Mouse (Mus musculus) heart, postnatal 25 days (tissue): Measurements from ENCODE around the gene Pigyl. TPM values are rescaled to one million over a fixed set of nuclear protein-coding genes. Genes with fewer than 3 reads are reported as not detected.
"Not testable (repeated sequence)": the region's sequence is repeated elsewhere in the genome, so short reads cannot be mapped to it uniquely, and the experiment has no call there.

Source experiments
- DNase-seq: peaks from one replicate; pipeline ENCODE4 v3.0.0; 2022; ENCODE audit warnings: low spot score
- intact Hi-C: fragments of 180-260 bp; cut with DNase I; formaldehyde crosslinking; loops from one replicate; pipeline ENCODE4 v1.15.1; 2025
- total RNA-seq, 2 experiments: library from RNA; stranded (reverse); gene quantifications; 2 replicates each; pipeline ENCODE4 v1.2.3; 2021

The Pigyl gene
- total RNA-seq, 2 experiments from 2014 or later, result 50.3 to 52.6 TPM

GRCm38 (mm10) chr9:22136765-22137547 is 19.7 kb upstream of the Pigyl start:
- intact Hi-C loops, result no loop called here
- no peak for DNase-seq

- DNase-seq, result no peak
- intact Hi-C loops, result no loop called here
Measured at GRCm38 (mm10) chr9:22138480-22138879, 18.2 kb upstream of the Pigyl start.

DNA sequence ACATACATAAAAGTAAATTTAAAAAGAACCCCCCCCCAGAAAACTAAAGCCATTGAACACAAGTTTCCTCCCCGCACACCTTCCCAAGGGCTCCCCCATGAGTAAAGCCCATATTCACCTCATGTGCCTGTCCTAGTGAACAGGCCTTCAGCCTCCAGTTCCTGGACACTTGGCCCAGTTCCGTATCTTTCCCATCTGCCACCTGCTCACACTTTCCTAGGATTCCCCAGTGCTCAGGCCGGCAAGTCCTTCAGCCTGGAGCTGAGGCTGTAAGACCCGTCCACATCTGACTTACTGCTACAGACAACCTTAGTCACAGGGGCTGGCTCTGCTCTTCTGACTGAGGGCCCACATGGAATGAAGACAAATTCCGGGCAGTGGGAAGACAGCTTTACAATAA is 16.9 kb upstream of the Pigyl start:
- no peak for DNase-seq
- intact Hi-C loops, result loop anchor here (5.0 kb wide), 1 partner anchor 162 kb away; no protein-coding TSS in a partner anchor

DNA sequence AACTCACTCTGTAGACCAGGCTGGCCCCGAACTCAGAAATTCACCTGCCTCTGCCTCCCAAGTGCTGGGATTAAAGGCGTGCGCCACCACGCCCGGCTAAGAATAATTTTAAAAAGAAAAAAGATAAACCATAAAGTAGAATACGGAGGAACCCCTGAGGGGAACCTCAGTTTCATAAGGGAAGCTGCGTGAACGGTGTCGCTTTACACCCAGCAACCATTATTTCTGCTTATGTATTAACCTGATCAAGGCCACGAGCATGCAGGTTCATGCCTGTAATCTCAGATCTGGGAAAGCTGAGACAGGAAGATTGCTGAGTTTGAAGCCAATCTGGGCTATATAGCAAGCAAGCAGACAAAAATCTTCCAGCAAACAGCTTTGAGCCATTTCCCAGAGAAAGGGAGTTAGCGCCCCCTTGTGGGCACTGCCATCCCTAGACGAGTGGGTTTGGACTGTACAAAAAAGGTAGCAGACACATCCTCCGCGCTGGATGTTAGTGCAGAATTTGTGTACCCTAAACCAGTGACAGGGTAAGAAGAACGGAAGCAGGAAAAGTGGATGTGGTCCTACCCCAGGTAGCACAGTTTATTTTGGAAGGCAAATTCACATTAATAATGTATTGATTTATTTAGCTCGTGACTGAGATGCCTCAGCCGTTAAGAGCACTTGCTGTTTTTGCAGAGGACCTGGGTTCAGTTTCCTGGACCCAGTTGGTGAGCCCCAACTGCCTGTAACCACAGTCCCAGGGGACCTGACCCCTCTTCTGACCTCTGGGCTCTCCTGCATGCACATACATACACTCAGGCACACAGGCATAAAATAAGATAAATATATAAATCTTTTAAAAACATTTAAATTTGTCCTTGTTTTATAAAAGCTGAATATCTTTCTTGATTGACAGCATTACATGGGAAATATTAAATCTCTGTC is 13.3 kb upstream of the Pigyl start:
- DNase-seq, result no peak
- intact Hi-C loops, result loop anchor here (1.0 to 5.0 kb wide), 3 partner anchors 47 to 166 kb away; no protein-coding TSS in a partner anchor

DNA sequence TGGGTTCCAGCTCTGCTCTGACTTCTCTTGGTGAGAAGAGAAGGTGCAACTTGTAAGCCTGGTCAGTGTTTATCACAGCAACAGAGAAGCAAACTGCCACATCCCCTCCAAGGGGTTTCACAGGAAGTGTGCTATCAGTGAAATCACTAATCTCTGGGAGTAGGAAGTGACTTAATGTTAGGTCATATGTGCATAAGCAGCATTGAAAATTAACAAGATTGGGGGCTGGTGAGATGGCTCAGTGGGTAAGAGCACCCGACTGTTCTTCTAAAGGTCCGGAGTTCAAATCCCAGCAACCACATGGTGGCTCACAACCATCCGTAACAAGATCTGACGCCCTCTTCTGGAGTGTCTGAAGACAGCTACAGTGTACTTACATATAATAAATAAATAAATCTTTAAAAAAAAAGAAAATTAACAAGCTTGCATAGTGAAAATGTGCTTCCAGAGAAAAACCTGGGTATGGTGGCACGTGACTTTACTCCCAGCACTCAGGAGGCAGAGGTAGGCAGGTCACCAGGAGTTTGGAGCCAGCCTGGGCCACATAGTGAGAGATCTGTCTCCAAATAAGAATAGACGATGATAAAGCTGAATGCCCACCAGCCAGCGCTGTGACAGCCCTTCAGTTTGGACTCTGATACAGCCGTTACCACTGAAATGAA is 12.2 kb upstream of the Pigyl start:
- intact Hi-C loops, result loop anchor here (5.0 kb wide), 1 partner anchor 167 kb away; no protein-coding TSS in a partner anchor
- DNase-seq, result no peak

DNA sequence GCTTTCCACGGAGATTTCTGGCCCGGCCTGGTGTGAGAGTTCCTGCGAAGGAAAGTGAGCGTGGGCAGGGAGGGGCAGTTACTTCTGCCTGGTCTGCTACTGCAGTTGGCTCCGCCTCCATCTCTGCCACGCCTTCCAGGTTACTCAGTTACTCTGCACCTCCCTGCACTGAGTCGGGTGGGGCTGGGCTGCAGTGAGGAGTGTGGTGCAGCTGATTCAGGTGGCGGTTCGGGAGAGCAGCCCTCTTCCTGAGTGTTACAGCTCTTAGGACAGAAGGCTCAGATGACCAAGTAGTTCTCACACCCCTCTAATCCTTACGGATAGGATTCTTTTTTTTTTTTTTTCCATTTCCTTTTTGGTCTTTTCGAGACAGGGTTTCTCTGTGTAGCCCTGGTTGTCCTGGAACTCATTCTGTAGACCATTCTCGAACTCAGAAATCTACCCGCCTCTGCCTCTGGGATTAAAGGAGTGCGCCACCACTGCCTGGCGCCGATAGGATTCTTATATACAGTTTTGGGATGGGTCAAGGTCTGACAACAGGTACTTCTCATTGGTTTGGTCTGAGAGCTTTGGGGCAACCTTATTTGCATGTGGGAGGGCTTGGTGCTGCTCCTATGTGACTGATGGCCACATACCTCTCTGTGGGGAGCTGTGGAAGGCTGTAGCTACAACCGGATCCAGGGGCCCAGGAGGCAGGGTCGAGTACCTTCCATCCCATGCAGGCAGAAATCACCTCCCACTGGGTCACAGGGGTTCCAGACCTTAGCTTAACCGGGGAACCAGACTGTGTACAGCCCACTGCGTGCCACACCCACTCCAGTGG is 7.0 kb upstream of the Pigyl start:
- no peak for DNase-seq
- intact Hi-C loops, result no loop called here

GRCm38 (mm10) chr9:22150249-22150693 is 6.4 kb upstream of the Pigyl start:
- intact Hi-C loops, DNase-seq: not testable (repeated sequence)

GRCm38 (mm10) chr9:22150946-22151345 is 5.7 kb upstream of the Pigyl start:
- no peak for DNase-seq
- intact Hi-C loops, result no loop called here

- DNase-seq, result no peak
Measured at GRCm38 (mm10) chr9:22153810-22154209, 2.8 kb upstream of the Pigyl start.

DNA sequence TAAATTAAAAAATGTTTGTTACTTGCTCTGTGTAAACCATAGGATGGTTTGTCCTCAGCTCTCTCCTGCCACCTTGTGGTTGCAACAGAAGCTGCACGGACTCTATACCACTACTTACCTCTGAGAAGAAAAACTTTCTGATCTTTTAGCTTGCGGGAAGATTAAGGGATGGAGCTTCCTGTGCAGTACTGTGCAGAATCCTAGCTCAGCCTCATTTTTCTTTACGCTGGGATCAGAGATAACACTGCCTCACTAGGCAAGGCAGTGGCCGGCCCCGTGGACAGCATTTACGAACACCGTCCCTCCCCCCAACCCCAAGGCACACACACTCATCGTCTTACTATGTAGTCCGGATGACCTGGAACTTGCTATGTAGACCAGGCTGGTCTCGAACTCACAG is 1.0 kb upstream of the Pigyl start:
- DNase-seq, result no peak
- intact Hi-C loops, result loop anchor here (5.0 kb wide), 2 partner anchors 72 to 257 kb away; partner anchors contain the start of genes 9530077C05Rik and Zfp809

More at GRCm38 (mm10) chr9:22153810-22154209, 2.8 kb upstream of the Pigyl start:
- intact Hi-C loops, result no loop called here

GRCm38 (mm10) chr9:22157516-22158265 is 1.0 kb downstream of the Pigyl start:
- intact Hi-C loops, result loop anchor here (5.0 kb wide), 2 partner anchors 70 to 255 kb away; partner anchors contain the start of genes 9530077C05Rik and Zfp809
- DNase-seq, result no peak

- intact Hi-C loops, result no loop called here
- DNase-seq, result no peak
Measured at GRCm38 (mm10) chr9:22161299-22161698, 4.7 kb downstream of the Pigyl start.

DNA sequence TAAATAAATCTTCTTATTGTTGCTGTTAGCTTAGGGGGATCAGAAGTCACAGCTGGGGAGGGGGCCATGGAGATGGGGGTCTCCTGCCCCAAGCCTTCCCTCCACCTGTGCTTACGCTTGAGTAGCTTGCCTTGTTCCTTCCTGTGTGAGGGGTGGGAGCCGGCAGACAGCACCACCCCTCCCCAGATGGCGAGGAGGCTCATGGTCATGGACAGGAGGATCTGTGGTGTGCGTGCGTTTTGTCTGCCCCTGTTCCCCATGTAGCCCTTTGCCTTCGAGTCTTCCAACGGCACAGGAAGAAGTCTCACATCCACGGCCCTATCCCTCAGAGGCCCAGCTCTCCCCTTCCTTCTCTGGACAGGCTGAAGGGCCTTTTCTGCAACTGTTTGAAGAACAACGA is 5.7 kb downstream of the Pigyl start:
- intact Hi-C loops, result no loop called here
- DNase-seq, result no peak

- DNase-seq, result no peak
- intact Hi-C loops, result no loop called here
Measured at GRCm38 (mm10) chr9:22162912-22163311, 6.3 kb downstream of the Pigyl start.

- DNase-seq, result no peak
Measured at GRCm38 (mm10) chr9:22164711-22165668, 8.3 kb downstream of the Pigyl start.

DNA sequence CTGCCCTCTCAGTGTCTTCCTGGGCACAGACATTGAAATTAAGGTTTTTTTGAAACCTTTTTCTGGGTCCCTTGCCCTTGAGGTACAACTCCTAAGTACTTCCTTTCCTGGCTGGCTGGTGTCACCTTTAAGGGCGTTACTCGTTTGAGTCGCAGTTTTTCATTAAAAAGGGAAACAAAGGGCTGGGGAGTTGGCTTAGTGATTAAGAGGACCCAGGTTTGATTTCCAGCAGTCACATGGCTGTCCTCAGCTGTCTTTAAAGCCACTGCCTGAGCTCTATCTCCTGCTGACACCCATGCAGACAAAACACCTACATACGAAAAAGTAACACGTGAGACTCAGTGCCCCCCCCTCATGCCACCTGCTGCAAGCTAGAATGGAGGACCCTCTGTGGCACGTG is 9.3 kb downstream of the Pigyl start:
- intact Hi-C loops, result no loop called here

More at GRCm38 (mm10) chr9:22164711-22165668, 8.3 kb downstream of the Pigyl start:
- intact Hi-C loops, result no loop called here

DNA sequence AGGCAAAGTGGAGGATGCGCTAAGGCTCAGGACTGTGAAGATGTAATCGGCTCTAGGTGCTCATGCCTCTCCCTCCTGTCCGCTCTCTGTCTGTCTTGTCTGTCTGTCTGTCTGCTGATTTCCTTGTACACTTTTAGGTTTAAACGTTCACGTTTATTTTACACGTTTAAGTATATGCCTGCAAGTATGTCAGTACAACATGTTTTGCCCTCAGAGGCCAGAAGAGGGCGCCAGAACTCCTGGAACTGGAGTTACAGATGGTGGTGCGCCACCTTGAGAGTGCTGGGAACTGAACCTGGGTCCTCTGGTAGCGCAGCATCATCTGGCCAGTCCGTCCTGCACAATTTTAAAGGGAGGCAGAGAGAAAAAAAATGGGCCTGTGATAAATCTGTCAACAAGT is 10.0 kb downstream of the Pigyl start:
- DNase-seq, result no peak
- intact Hi-C loops, result no loop called here

More for the DNA sequence above, 9.3 kb downstream of the Pigyl start:
- DNase-seq, result no peak
